Mouse (Mus musculus): ENCODE data around the gene Efna4.

DNA sequence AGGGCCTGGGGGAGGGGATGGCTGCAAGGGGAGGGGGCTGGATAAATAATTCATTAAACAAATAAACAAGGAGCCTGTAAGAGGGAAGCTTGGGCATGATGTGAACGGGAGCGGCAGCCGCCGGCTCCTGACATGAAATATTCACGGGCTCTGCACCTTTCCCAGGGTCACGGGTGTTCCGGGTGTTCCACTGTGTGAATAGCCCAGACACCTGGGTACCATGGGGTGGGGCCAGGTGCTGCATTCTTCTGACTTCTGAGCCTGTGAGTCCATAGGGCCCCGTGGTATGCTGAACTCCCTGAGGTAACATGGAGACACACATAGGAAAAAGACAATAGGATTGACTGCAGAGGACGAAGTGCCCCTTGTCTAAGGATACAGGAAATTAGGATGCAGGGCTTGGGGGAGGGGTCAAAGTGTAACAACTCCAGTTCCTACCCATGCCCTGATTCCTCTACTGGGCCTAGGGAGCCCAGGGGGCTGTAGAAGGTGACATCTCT, 10.4 kb downstream of the Efna4 start:
- no peak for TF ChIP-seq CTCF (IDR thresholded peaks at IDR 0.05; ENCODE audit: low read depth)
- TF ChIP-seq EP300 (optimal IDR thresholded peaks at IDR 0.05), result no peak

Measured in stomach, postnatal 0 days (tissue).